Mouse (Mus musculus): ENCODE results near the gene Ptger1. TPM values are rescaled to one million over a fixed set of nuclear protein-coding genes. Genes with fewer than 3 reads are reported as not detected.

The Ptger1 gene
- polyA plus RNA-seq, 1 experiment from 2014 or later = 0.27 TPM

DNA sequence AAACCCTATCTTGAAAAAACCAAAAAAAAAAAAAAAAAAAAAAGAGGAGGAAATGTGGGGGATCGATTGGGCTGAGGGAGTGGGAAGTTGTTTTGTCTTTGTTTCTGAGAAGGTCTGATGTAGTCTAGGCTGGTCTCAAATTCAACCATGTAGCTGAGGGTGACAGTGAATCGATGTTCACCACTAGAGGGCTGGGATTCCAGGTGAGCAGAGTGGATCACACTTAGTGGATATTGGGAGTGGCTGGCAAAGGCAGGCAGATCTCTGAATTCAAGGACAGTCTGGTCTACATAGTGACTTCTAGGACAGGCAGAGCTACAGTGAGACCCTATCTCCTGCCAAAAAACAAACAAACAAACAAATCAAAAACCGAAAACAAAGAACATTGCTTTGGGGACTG, 41.7 kb upstream of the Ptger1 start:
- no peak overlapping the region for H3K27ac ChIP-seq (replicated peaks; ENCODE audit: low read depth, low read length)
- DNase-seq (ENCODE audit: low spot score) = peak; percentile 66
- no peak for ATAC-seq (replicated peaks; ENCODE audit: insufficient number of reproducible peaks, low FRiP score, low TSS enrichment, low read depth)
- 47% methylated on average over 3 of the region's 3 CpGs for WGBS
- no peaks in the 10 kb centered on the region for H3K4me1 ChIP-seq (ENCODE audit: control insufficient read depth, insufficient read depth, low read length)
- H3K4me2 ChIP-seq (ENCODE audit: low read depth, low read length) = no peak overlapping the region
- H3K4me3 ChIP-seq (ENCODE audit: low read depth, low read length) = no peak overlapping the region
- no peaks in the 10 kb centered on the region for H3K9me3 ChIP-seq (replicated peaks; ENCODE audit: control insufficient read depth, low read length)
- no peaks in the 10 kb centered on the region for H3K27me3 ChIP-seq (ENCODE audit: control insufficient read depth, insufficient read depth, low read length)
- H3K36me3 ChIP-seq (replicated peaks; ENCODE audit: control insufficient read depth, insufficient read depth, low read depth, low read length) = no peaks in the 10 kb centered on the region
- no peak overlapping the region for H3K9ac ChIP-seq (replicated peaks; ENCODE audit: low read length)

DNA sequence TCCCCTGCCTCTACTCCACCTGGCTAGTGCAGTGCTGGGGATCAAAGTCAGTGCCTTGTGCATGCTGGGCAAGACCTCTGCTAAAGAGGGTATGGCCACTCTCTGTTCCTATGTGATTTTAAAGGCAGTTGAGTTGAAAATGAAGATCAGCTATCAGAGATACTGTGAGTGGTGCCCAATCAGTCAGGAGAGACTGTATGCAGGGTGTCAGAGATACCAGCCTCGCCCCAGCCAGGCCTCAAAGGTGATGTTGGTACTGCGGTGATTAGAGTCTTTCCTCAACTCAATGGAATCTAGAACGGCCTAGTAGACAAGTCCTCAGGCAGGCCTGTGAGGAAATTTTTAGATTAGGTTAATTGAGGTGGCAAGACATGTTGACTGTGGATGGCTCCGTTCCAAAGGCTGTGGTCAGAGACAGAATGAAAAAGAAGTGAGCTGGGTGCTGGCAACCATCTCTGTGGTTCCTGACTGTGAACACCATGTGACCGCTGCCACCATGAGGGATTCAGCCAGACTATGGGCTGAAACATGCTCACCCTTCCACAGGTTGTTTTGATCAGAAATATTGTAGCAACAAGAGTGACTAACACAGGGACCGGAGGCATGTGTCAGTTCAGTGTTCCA, 40.7 kb upstream of the Ptger1 start:
- no peak for ATAC-seq (replicated peaks; ENCODE audit: insufficient number of reproducible peaks, low FRiP score, low TSS enrichment, low read depth)
- no peaks in the 10 kb centered on the region for H3K9me3 ChIP-seq (replicated peaks; ENCODE audit: control insufficient read depth, low read length)
- DNase-seq (ENCODE audit: low spot score) = no peak
- H3K4me1 ChIP-seq (ENCODE audit: control insufficient read depth, insufficient read depth, low read length) = no peaks in the 10 kb centered on the region
- H3K36me3 ChIP-seq (replicated peaks; ENCODE audit: control insufficient read depth, insufficient read depth, low read depth, low read length) = no peaks in the 10 kb centered on the region
- no peak overlapping the region for H3K4me3 ChIP-seq (ENCODE audit: low read depth, low read length)
- 87% methylated on average over 6 of the region's 6 CpGs for WGBS
- no peak overlapping the region for H3K9ac ChIP-seq (replicated peaks; ENCODE audit: low read length)
- H3K27ac ChIP-seq (replicated peaks; ENCODE audit: low read depth, low read length) = no peak overlapping the region
- H3K4me2 ChIP-seq (ENCODE audit: low read depth, low read length) = no peak overlapping the region
- no peaks in the 10 kb centered on the region for H3K27me3 ChIP-seq (ENCODE audit: control insufficient read depth, insufficient read depth, low read length)

DNA sequence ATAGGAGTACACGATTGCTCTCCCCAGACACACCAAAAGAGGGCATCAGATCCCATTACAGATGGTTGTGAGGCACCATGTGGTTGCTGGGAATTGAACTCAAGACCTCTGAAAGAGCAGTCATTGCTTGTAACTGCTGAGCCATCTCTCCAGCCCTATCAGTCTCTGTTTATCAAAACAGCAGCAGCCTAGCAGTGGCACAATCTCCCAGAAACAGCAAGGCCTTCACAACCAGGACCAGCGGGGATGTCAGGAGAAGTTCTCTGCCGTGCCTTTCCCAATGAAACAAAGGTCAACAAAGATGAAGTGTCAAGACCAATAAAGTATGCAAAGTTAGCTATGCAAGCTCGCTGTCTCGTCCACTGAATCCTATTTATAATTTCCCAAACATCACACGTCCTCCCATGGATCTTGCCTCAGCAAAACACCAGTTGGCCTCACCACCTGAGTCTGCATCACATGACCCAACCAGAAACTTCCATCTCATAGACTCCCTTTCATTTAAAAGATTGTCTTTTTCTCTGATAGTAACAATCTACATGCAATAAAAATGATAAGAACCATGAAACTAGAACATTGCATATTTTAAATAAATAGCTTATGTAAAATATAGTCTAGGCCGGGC, 34.3 kb upstream of the Ptger1 start:
- Histone ChIP-seq H3K4me1 (ENCODE audit: control insufficient read depth, insufficient read depth, low read length) (no peaks in the 10 kb centered on the region), H3K4me3 (ENCODE audit: low read depth, low read length) (no peak overlapping the region), H3K9me3 (replicated peaks; ENCODE audit: control insufficient read depth, low read length) (no peaks in the 10 kb centered on the region), H3K9ac (replicated peaks; ENCODE audit: low read length) (no peak overlapping the region), H3K27me3 (ENCODE audit: control insufficient read depth, insufficient read depth, low read length) (no peaks in the 10 kb centered on the region), H3K4me2 (ENCODE audit: low read depth, low read length) (no peak overlapping the region), H3K36me3 (replicated peaks; ENCODE audit: control insufficient read depth, insufficient read depth, low read depth, low read length) (no peaks in the 10 kb centered on the region), H3K27ac (replicated peaks; ENCODE audit: low read depth, low read length) (no peak overlapping the region)
- no peak for ATAC-seq (replicated peaks; ENCODE audit: insufficient number of reproducible peaks, low FRiP score, low TSS enrichment, low read depth)
- WGBS = 84% methylated on average over 7 of the region's 7 CpGs
- no peak for DNase-seq (ENCODE audit: low spot score)

DNA sequence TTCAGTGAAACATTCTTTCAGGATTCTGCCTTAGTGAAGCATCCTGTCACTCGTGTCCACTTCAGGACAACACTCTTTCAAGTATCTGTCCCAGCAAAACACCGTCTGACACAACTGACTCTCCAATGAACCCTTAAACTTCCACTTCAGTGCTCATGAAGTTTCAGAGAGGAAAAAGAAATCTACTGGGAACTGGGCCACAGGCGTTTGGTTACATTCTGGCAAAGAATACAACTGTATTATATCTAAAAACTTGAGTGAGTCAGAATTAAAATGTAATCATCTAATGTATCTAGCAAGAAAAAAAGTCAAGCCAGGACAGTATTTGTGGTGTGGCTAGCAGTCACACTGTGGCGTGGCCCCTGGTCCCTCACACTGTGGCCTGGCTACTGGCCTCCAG, 27.6 kb upstream of the Ptger1 start:
- H3K27ac ChIP-seq (replicated peaks; ENCODE audit: low read depth, low read length) = no peak overlapping the region
- H3K4me1 ChIP-seq (ENCODE audit: control insufficient read depth, insufficient read depth, low read length) = no peaks in the 10 kb centered on the region
- H3K9me3 ChIP-seq (replicated peaks; ENCODE audit: control insufficient read depth, low read length) = no peaks in the 10 kb centered on the region
- H3K4me3 ChIP-seq (ENCODE audit: low read depth, low read length) = no peak overlapping the region
- H3K36me3 ChIP-seq (replicated peaks; ENCODE audit: control insufficient read depth, insufficient read depth, low read depth, low read length) = no peaks in the 10 kb centered on the region
- no peak for ATAC-seq (replicated peaks; ENCODE audit: insufficient number of reproducible peaks, low FRiP score, low TSS enrichment, low read depth)
- DNase-seq (ENCODE audit: low spot score) = no peak
- 74% methylated on average over 4 of the region's 4 CpGs for WGBS
- H3K4me2 ChIP-seq (ENCODE audit: low read depth, low read length) = no peak overlapping the region
- H3K9ac ChIP-seq (replicated peaks; ENCODE audit: low read length) = no peak overlapping the region
- H3K27me3 ChIP-seq (ENCODE audit: control insufficient read depth, insufficient read depth, low read length) = no peaks in the 10 kb centered on the region

DNA sequence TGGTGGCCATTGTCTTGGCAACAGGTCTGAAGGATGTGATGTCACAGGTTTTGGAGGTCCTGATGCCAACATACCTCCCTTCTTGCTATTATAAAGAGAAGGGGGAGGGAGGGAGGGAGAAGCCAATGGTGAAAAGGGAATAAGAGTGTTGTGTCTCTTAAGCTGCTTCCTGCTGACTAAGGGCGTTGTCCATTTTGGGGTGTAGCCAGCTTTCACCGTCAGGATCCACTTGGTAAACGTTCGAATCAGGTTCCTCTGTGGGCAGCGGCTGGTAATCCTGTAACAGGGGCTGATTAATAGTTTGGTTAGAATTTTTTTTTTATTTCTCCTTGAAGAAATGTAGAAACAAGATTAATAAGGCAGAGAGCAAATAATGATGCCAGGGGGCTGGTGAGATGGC, 26.8 kb upstream of the Ptger1 start:
- Histone ChIP-seq H3K27me3 (ENCODE audit: control insufficient read depth, insufficient read depth, low read length) (no peaks in the 10 kb centered on the region), H3K4me3 (ENCODE audit: low read depth, low read length) (no peak overlapping the region), H3K4me2 (ENCODE audit: low read depth, low read length) (no peak overlapping the region), H3K27ac (replicated peaks; ENCODE audit: low read depth, low read length) (no peak overlapping the region), H3K9me3 (replicated peaks; ENCODE audit: control insufficient read depth, low read length) (no peaks in the 10 kb centered on the region), H3K4me1 (ENCODE audit: control insufficient read depth, insufficient read depth, low read length) (no peaks in the 10 kb centered on the region), H3K9ac (replicated peaks; ENCODE audit: low read length) (no peak overlapping the region), H3K36me3 (replicated peaks; ENCODE audit: control insufficient read depth, insufficient read depth, low read depth, low read length) (no peaks in the 10 kb centered on the region)
- 64% methylated on average over 5 of the region's 5 CpGs for WGBS
- ATAC-seq (replicated peaks; ENCODE audit: insufficient number of reproducible peaks, low FRiP score, low TSS enrichment, low read depth) (no peak), DNase-seq (ENCODE audit: low spot score) (no peak)

DNA sequence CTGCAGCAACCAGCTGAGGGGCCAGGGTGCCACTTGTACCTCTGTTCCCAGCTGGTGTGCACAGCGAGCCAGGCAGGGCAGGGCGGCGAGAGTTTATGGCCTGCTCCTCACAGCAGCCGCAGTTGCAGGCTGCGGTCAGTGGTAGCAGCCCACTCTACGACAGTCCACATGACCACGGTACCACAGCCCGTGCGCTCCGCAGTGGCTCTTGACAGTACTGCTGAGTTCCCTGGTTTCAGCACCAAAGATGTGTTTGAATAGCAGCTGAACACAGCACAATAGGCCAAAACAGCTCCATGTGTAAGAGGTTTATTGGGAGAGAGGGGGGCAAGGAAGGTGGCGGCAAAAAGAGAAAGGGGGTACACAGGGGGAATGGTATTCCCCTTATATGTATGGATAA, 19.0 kb upstream of the Ptger1 start:
- Histone ChIP-seq H3K27me3 (ENCODE audit: control insufficient read depth, insufficient read depth, low read length) (no peaks in the 10 kb centered on the region), H3K36me3 (replicated peaks; ENCODE audit: control insufficient read depth, insufficient read depth, low read depth, low read length) (no peaks in the 10 kb centered on the region), H3K9me3 (replicated peaks; ENCODE audit: control insufficient read depth, low read length) (no peaks in the 10 kb centered on the region), H3K9ac (replicated peaks; ENCODE audit: low read length) (no peak overlapping the region), H3K4me2 (ENCODE audit: low read depth, low read length) (no peak overlapping the region), H3K4me3 (ENCODE audit: low read depth, low read length) (no peak overlapping the region), H3K4me1 (ENCODE audit: control insufficient read depth, insufficient read depth, low read length) (no peaks in the 10 kb centered on the region), H3K27ac (replicated peaks; ENCODE audit: low read depth, low read length) (no peak overlapping the region)
- no peak for DNase-seq (ENCODE audit: low spot score)
- no peak for ATAC-seq (replicated peaks; ENCODE audit: insufficient number of reproducible peaks, low FRiP score, low TSS enrichment, low read depth)
- 95% methylated on average over 11 of the region's 11 CpGs for WGBS

DNA sequence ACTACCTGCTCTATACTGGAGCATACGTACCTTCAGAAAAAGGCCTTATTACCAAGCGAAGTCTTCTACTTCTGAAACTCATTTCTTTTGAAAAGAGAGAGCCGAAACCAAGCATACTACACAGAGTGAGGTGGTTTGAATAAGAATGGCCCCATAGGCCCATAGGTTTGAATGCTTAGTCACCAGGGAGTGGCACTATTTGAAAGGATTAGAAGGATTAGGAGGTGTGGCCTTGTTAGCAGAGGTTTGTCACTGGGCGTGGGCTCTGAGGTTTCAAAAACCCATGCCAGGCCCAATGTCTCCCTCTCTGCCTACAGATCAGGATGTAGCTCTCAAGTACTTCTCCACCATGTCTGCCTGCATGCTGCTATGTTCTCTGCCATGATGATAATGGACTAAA, 18.4 kb upstream of the Ptger1 start:
- no peak overlapping the region for H3K9ac ChIP-seq (replicated peaks; ENCODE audit: low read length)
- 95% methylated on average over 4 of the region's 4 CpGs for WGBS
- H3K27me3 ChIP-seq (ENCODE audit: control insufficient read depth, insufficient read depth, low read length) = no peaks in the 10 kb centered on the region
- DNase-seq (ENCODE audit: low spot score) (no peak), ATAC-seq (replicated peaks; ENCODE audit: insufficient number of reproducible peaks, low FRiP score, low TSS enrichment, low read depth) (no peak)
- H3K4me3 ChIP-seq (ENCODE audit: low read depth, low read length) = no peak overlapping the region
- H3K4me2 ChIP-seq (ENCODE audit: low read depth, low read length) = no peak overlapping the region
- H3K27ac ChIP-seq (replicated peaks; ENCODE audit: low read depth, low read length) = no peak overlapping the region
- H3K9me3 ChIP-seq (replicated peaks; ENCODE audit: control insufficient read depth, low read length) = no peaks in the 10 kb centered on the region
- H3K36me3 ChIP-seq (replicated peaks; ENCODE audit: control insufficient read depth, insufficient read depth, low read depth, low read length) = no peaks in the 10 kb centered on the region
- no peaks in the 10 kb centered on the region for H3K4me1 ChIP-seq (ENCODE audit: control insufficient read depth, insufficient read depth, low read length)

DNA sequence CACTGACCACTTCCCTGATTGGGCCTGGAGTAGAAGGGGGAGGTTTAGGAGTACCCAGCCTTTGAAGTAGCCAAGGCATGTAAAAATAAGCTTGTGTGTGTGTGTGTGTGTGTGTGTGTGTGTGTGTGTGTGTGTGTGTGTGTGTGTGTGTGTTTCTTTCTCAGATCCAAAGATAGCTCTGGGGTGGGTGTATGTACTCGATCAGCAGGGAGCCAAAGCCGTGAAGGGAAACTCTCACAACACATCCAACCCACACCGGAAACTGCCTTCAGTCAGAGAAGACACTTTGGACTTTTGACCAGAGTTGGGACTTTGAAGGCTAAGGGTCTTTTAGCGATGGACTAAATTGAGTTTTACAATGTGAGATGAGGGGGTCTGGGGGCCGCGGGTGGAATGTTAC, 16.8 kb upstream of the Ptger1 start:
- no peak overlapping the region for H3K27ac ChIP-seq (replicated peaks; ENCODE audit: low read depth, low read length)
- no peak overlapping the region for H3K4me3 ChIP-seq (ENCODE audit: low read depth, low read length)
- H3K4me1 ChIP-seq (ENCODE audit: control insufficient read depth, insufficient read depth, low read length) = peaks cover 9% of the 10 kb centered on the region
- 96% methylated on average over 6 of the region's 6 CpGs for WGBS
- no peak overlapping the region for H3K4me2 ChIP-seq (ENCODE audit: low read depth, low read length)
- no peak for DNase-seq (ENCODE audit: low spot score)
- H3K9ac ChIP-seq (replicated peaks; ENCODE audit: low read length) = no peak overlapping the region
- H3K27me3 ChIP-seq (ENCODE audit: control insufficient read depth, insufficient read depth, low read length) = no peaks in the 10 kb centered on the region
- no peaks in the 10 kb centered on the region for H3K36me3 ChIP-seq (replicated peaks; ENCODE audit: control insufficient read depth, insufficient read depth, low read depth, low read length)
- no peaks in the 10 kb centered on the region for H3K9me3 ChIP-seq (replicated peaks; ENCODE audit: control insufficient read depth, low read length)
- no peak for ATAC-seq (replicated peaks; ENCODE audit: insufficient number of reproducible peaks, low FRiP score, low TSS enrichment, low read depth)

All from embryonic facial prominence, embryonic 11.5 days (tissue).